Mouse (Mus musculus): Measurements from ENCODE around the gene Bcl7a.
A peak's percentile ranks its signal among the peaks of the same experiment; 100 is the strongest.

Gene Bcl7a

GRCm38 (mm10) chr5:123378712-123379111 lies 35.1 kb downstream of the Bcl7a start:
- DNase-seq: no peak

- no peak for DNase-seq
These were observed 35.9 kb downstream of the Bcl7a start for GRCm38 (mm10) chr5:123379504-123379931.

GRCm38 (mm10) chr5:123381968-123382367 lies 38.3 kb downstream of the Bcl7a start:
- DNase-seq: peak; percentile 70

GRCm38 (mm10) chr5:123382686-123383085 lies 39.1 kb downstream of the Bcl7a start:
- no peak for DNase-seq

- DNase-seq: no peak
These were observed 44.8 kb downstream of the Bcl7a start for GRCm38 (mm10) chr5:123388452-123388851.

- no peak for DNase-seq
These were observed 47.2 kb downstream of the Bcl7a start for GRCm38 (mm10) chr5:123390536-123391441.

- peak; percentile 60 for DNase-seq
These were observed 47.8 kb downstream of the Bcl7a start for GRCm38 (mm10) chr5:123391442-123391809.

GRCm38 (mm10) chr5:123393786-123394302 lies 50.2 kb downstream of the Bcl7a start:
- DNase-seq: no peak

- DNase-seq: peak; percentile 99
These were observed 50.8 kb downstream of the Bcl7a start, which contains the start of gene Mlxip for GRCm38 (mm10) chr5:123394303-123394956. Gene Mlxip, plus strand, starts transcription at chr5:123394798.

- DNase-seq: peak; percentile 50
These were observed 51.6 kb downstream of the Bcl7a start for GRCm38 (mm10) chr5:123394957-123395881.

GRCm38 (mm10) chr5:123396901-123397464 lies 53.3 kb downstream of the Bcl7a start:
- DNase-seq: peak; percentile 39

GRCm38 (mm10) chr5:123397786-123398185 lies 54.2 kb downstream of the Bcl7a start:
- peak; percentile 79 for DNase-seq

GRCm38 (mm10) chr5:123398856-123399498 lies 55.3 kb downstream of the Bcl7a start:
- no peak for DNase-seq

GRCm38 (mm10) chr5:123404480-123404879 lies 60.8 kb downstream of the Bcl7a start:
- DNase-seq: no peak

- no peak for DNase-seq
These were observed 63.3 kb downstream of the Bcl7a start for GRCm38 (mm10) chr5:123406952-123407351.

GRCm38 (mm10) chr5:123408176-123408575 lies 64.5 kb downstream of the Bcl7a start:
- DNase-seq: no peak

GRCm38 (mm10) chr5:123412193-123412592 lies 68.6 kb downstream of the Bcl7a start:
- no peak for DNase-seq

- no peak for DNase-seq
These were observed 70.3 kb downstream of the Bcl7a start for GRCm38 (mm10) chr5:123413866-123414363.

- DNase-seq: peak; percentile 29
These were observed 72.5 kb downstream of the Bcl7a start for GRCm38 (mm10) chr5:123416149-123416548.

- DNase-seq: no peak
These were observed 73.2 kb downstream of the Bcl7a start for GRCm38 (mm10) chr5:123416566-123417518.

Data from lung, postnatal 36 days (tissue).